8 mouse cellular contexts compared by ENCODE assay signal in the genomic region with DNA sequence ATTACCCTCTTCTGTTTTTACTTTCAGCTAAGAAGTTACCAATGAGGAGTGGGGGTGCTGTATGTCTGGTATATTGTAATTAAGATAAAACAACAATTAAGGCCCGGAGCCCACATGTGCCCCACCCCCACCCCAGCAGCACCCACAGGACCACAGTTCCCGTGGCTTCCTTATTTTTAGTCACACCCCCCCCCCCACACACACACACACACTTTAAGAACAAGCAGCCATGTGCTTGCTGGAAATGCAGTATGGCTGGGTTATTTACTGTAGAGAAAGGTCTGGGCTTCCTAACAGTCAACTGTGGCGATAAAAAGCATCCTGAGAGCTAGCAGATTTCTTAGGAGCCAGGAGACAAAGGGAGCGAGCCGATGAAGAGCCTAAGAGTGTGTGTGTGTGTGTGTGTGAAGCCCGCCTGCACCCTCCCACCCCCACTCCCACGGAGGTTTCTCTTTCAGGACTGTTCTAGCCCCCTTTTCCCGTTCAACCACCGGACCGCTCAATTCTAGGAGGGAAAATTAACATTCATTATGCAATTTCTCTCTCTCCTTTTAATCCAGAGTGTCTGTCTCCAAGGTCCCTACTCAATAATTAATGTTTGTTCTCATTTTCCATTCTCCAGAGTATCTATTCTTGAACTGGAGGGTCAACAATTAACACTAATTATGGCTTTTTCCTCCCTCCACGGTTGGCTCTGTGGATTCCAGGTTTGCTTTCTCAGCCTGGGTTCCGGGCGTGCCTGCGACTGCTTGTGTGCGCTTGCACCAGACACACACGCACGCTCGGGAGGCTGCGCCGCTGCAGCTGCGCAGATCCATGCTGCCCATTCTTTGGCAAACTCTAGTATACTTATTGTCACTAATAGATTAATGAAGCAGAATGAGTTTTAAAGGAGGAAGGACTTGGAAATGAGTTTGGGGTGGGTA. TPM values are rescaled to one million over a fixed set of nuclear protein-coding genes. Genes with fewer than 3 reads are reported as not detected.
DNase-seq lines count a peak whose midpoint lies in the region; ATAC-seq lines count a peak whose summit lies in the region.

No protein-coding gene starts in this region.

- H3K4me1 ChIP-seq in forebrain, embryonic 11.5 days (replicated peaks; ENCODE audit: control insufficient read depth, insufficient read depth, low read length) = peaks cover 13% of the 10 kb centered on the region

- DNase-seq in kidney, postnatal 4 days = peak; percentile 35 to 57
- no peak for DNase-seq in kidney, adult 9 months
- DNase-seq in forebrain, embryonic 11.5 days (ENCODE audit: low spot score) = peak; percentile 77
- peak; percentile 20 to 35 for DNase-seq in layer of hippocampus, adult 8-10 months (ENCODE audit: low spot score in 2 of 2)
- peak; percentile 62 for DNase-seq in retina, embryonic 14.5 days (ENCODE audit: low spot score)
- DNase-seq in thymus, postnatal 14 days = no peak
- no peak for DNase-seq in urinary bladder, adult 18-20 months (ENCODE audit: low spot score in 2 of 2)
- no peak for DNase-seq in lung, postnatal 10 days

- WGBS in forebrain, embryonic 11.5 days = 28% methylated on average over 21 of the region's 21 CpGs

- peak overlapping the region; percentile 60 for H3K9ac ChIP-seq in forebrain, embryonic 11.5 days (ENCODE audit: low read length)

- H3K27ac ChIP-seq in forebrain, embryonic 11.5 days (ENCODE audit: low read depth, low read length) = peak overlapping the region; percentile 64

- H3K36me3 ChIP-seq in forebrain, embryonic 11.5 days (ENCODE audit: control insufficient read depth, insufficient read depth, low read length) = no peaks in the 10 kb centered on the region

- peak overlapping the region; percentile 42 for H3K4me2 ChIP-seq in forebrain, embryonic 11.5 days (ENCODE audit: low read depth, low read length, severe bottlenecking)

- H3K27me3 ChIP-seq in forebrain, embryonic 11.5 days (ENCODE audit: control insufficient read depth, insufficient read depth, low read length) = 0 out of 2 replicates have a peak, but pooled peaks cover 2% of the 10 kb centered on the region

- ATAC-seq in forebrain, embryonic 11.5 days (replicated peaks; ENCODE audit: low FRiP score) = peak; percentile 82

- no peaks in the 10 kb centered on the region for H3K9me3 ChIP-seq in forebrain, embryonic 11.5 days (ENCODE audit: control insufficient read depth, low read length)

- peak overlapping the region; percentile 22 for H3K4me3 ChIP-seq in forebrain, embryonic 11.5 days (ENCODE audit: low read depth, low read length)

RNA-seq across cellular contexts. Expression of a gene that starts 58.5 kb away (rescaled TPM):
- 0.85 and 0.99 TPM in 2 replicates for polyA plus RNA-seq in forebrain, embryonic 11.5 days (2014; fragmentation: Nextera tagmentation; extraction: Ambion mirVana)
- total RNA-seq in layer of hippocampus, adult 8-10 months (2022) = 10 to 100 TPM; 15.3 to 29.4 (median 21.6) TPM

Comparison
In these comparisons a context has a peak if more than half of its experiments do, and no peak if none do; other contexts are left out.
1. DNase-seq: peak in kidney, postnatal 4 days (2 of 2), forebrain, embryonic 11.5 days (single experiment), layer of hippocampus, adult 8-10 months (2 of 2) and retina, embryonic 14.5 days (single experiment); none in kidney, adult 9 months (single experiment), thymus, postnatal 14 days (single experiment), urinary bladder, adult 18-20 months (0 of 2) and lung, postnatal 10 days (single experiment).